Comparison of ENCODE assay signal across 17 mouse cellular contexts in the genomic region with DNA sequence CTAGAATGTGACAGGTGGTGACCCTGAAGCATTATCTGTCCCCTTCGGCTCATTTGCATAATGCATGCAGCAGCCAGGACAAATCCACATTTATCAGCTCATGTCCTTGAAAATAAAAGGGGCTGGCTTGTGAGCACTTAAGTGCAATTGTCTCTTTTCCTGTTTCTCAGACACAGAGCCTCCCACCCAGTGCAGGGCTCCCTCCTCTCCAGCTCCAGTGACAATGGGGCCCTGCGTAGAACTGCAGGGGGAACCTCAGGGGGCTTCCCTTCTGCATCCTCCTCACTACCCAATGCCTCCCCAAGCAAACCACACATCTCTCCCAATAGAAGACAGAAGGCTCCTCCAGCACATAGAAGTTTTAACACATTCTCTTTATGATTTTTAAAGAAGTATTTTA. TPM values are rescaled to one million over a fixed set of nuclear protein-coding genes. Genes with fewer than 3 reads are reported as not detected.
A peak's percentile ranks its signal among the peaks of the same experiment; 100 is the strongest.
DNase-seq lines count a peak whose midpoint lies in the region; ATAC-seq lines count a peak whose summit lies in the region.
"Had no signal": no experiment of that assay in that cellular context is flagged by ENCODE, and none has a peak within 500 bp of the region (broad histone marks: within the 10 kb centered on the region; RNA-seq: fewer than 3 reads in every experiment).

No protein-coding gene starts in this region.

- peak; percentile 37 for DNase-seq in neural tube, embryonic 11.5 days (ENCODE audit: low spot score)
- no peak for DNase-seq in neural tube, embryonic 10.5 days (ENCODE audit: extremely low spot score, low spot score)
- DNase-seq in frontal cortex, postnatal 25 days (ENCODE audit: low spot score in 2 of 2): no peak
- DNase-seq in frontal cortex, postnatal 36 days (ENCODE audit: low spot score in 2 of 2): no peak
- DNase-seq: adrenal gland, adult 2 months; cerebellum, postnatal 25 days; heart, postnatal 14 days; layer of hippocampus, postnatal 36 days; left cerebral cortex, postnatal 4 days; lung, adult 18-20 months had no signal

- no peak for ATAC-seq in neural tube, embryonic 11.5 days (ENCODE audit: insufficient read depth, low FRiP score, low TSS enrichment)
- peak; percentile 35; the same call in 1 of the 2 replicates for ATAC-seq in hindbrain, embryonic 15.5 days (ENCODE audit: low FRiP score, low read depth)
- ATAC-seq in midbrain, embryonic 15.5 days (replicated peaks): no peak
- ATAC-seq in heart, embryonic 12.5 days (ENCODE audit: insufficient number of reproducible peaks, low FRiP score): no peak

- H3K4me1 ChIP-seq in neural tube, embryonic 11.5 days (ENCODE audit: control insufficient read depth, insufficient read depth, low read length): no peaks in the 10 kb centered on the region; the same call in 1 of the 2 replicates
- peaks cover 10% of the 10 kb centered on the region for H3K4me1 ChIP-seq in hindbrain, embryonic 15.5 days (replicated peaks)
- peaks cover 15% of the 10 kb centered on the region for H3K4me1 ChIP-seq in midbrain, embryonic 15.5 days
- H3K4me1 ChIP-seq in heart, embryonic 12.5 days (replicated peaks): no peaks in the 10 kb centered on the region
- H3K4me1 ChIP-seq: heart, embryonic 10.5 days; kidney, embryonic 15.5 days had no signal

- no peak overlapping the region for H3K9ac ChIP-seq in neural tube, embryonic 11.5 days (ENCODE audit: low read length)
- no peak overlapping the region for H3K9ac ChIP-seq in hindbrain, embryonic 15.5 days
- no peak overlapping the region for H3K9ac ChIP-seq in midbrain, embryonic 15.5 days
- no peak overlapping the region for H3K9ac ChIP-seq in heart, embryonic 12.5 days
- H3K9ac ChIP-seq: kidney, embryonic 15.5 days had no signal

- no peaks in the 10 kb centered on the region for H3K9me3 ChIP-seq in neural tube, embryonic 11.5 days (ENCODE audit: control insufficient read depth, low read length)
- no peaks in the 10 kb centered on the region for H3K9me3 ChIP-seq in hindbrain, embryonic 15.5 days
- no peaks in the 10 kb centered on the region for H3K9me3 ChIP-seq in midbrain, embryonic 15.5 days
- peaks cover 4% of the 10 kb centered on the region; the same call in 1 of the 2 replicates for H3K9me3 ChIP-seq in heart, embryonic 12.5 days (replicated peaks)
- H3K9me3 ChIP-seq: heart, embryonic 10.5 days; kidney, embryonic 15.5 days had no signal

- H3K27me3 ChIP-seq in neural tube, embryonic 11.5 days (ENCODE audit: control insufficient read depth, insufficient read depth, low read length): no peaks in the 10 kb centered on the region
- no peaks in the 10 kb centered on the region for H3K27me3 ChIP-seq in hindbrain, embryonic 15.5 days
- no peaks in the 10 kb centered on the region for H3K27me3 ChIP-seq in midbrain, embryonic 15.5 days (replicated peaks)
- peaks cover 44% of the 10 kb centered on the region for H3K27me3 ChIP-seq in heart, embryonic 12.5 days (replicated peaks)

- H3K4me2 ChIP-seq in neural tube, embryonic 11.5 days (ENCODE audit: low read depth): no peak overlapping the region
- H3K4me2 ChIP-seq in hindbrain, embryonic 15.5 days: no peak overlapping the region
- H3K4me2 ChIP-seq in midbrain, embryonic 15.5 days: no peak overlapping the region
- H3K4me2 ChIP-seq in heart, embryonic 12.5 days: no peak overlapping the region
- H3K4me2 ChIP-seq: kidney, embryonic 15.5 days had no signal

- no peaks in the 10 kb centered on the region for H3K36me3 ChIP-seq in neural tube, embryonic 11.5 days (ENCODE audit: control insufficient read depth, insufficient read depth, low read length)
- no peaks in the 10 kb centered on the region for H3K36me3 ChIP-seq in hindbrain, embryonic 15.5 days
- no peaks in the 10 kb centered on the region for H3K36me3 ChIP-seq in midbrain, embryonic 15.5 days (replicated peaks)
- no peaks in the 10 kb centered on the region for H3K36me3 ChIP-seq in heart, embryonic 12.5 days
- H3K36me3 ChIP-seq: heart, embryonic 10.5 days; kidney, embryonic 15.5 days had no signal

- no peak overlapping the region for H3K27ac ChIP-seq in neural tube, embryonic 11.5 days (ENCODE audit: low read depth, low read length)
- peak overlapping the region; percentile 46 for H3K27ac ChIP-seq in hindbrain, embryonic 15.5 days (replicated peaks)
- H3K27ac ChIP-seq in midbrain, embryonic 15.5 days: peak overlapping the region; percentile 42; the same call in 1 of the 2 replicates
- no peak overlapping the region for H3K27ac ChIP-seq in heart, embryonic 12.5 days (ENCODE audit: poor library complexity, severe bottlenecking)
- H3K27ac ChIP-seq: heart, embryonic 10.5 days; kidney, embryonic 15.5 days had no signal

- no peak overlapping the region for H3K4me3 ChIP-seq in neural tube, embryonic 11.5 days (ENCODE audit: low read depth, low read length)
- no peak overlapping the region for H3K4me3 ChIP-seq in hindbrain, embryonic 15.5 days
- no peak overlapping the region for H3K4me3 ChIP-seq in midbrain, embryonic 15.5 days
- H3K4me3 ChIP-seq in heart, embryonic 12.5 days: no peak overlapping the region
- H3K4me3 ChIP-seq: heart, embryonic 10.5 days; kidney, embryonic 15.5 days had no signal

- 46% methylated on average over 2 of the region's 2 CpGs for WGBS in neural tube, embryonic 11.5 days
- WGBS in hindbrain, embryonic 15.5 days: 26% methylated on average over 2 of the region's 2 CpGs
- WGBS in midbrain, embryonic 15.5 days: 29% methylated on average over 2 of the region's 2 CpGs
- 65% methylated on average over 2 of the region's 2 CpGs for WGBS in heart, embryonic 12.5 days

RNA-seq across cellular contexts. Expression of a gene that starts 41.8 kb away (rescaled TPM):
- 0.46 and 0.80 TPM in 2 replicates for polyA plus RNA-seq in neural tube, embryonic 11.5 days (2014; fragmentation: Nextera tagmentation; extraction: Ambion mirVana)
- polyA plus RNA-seq in hindbrain, embryonic 15.5 days (2015; fragmentation: Nextera tagmentation; extraction: Ambion mirVana): 0.51 and 0.54 TPM in 2 replicates
- polyA plus RNA-seq in midbrain, embryonic 15.5 days (2015; fragmentation: Nextera tagmentation; extraction: Ambion mirVana): 0.74 and 1.1 TPM in 2 replicates
- 0.15 and 0.41 TPM in 2 replicates for polyA plus RNA-seq in heart, embryonic 12.5 days (2016; fragmentation: Nextera tagmentation; extraction: Ambion mirVana)
- polyA plus RNA-seq: liver, adult 2 months; urinary bladder, adult 2 months had no signal

RNA-seq across cellular contexts. Expression of a gene that starts 47.1 kb away (rescaled TPM):
- polyA plus RNA-seq in neural tube, embryonic 11.5 days (2014; fragmentation: Nextera tagmentation; extraction: Ambion mirVana): 0.23 and 0.48 TPM in 2 replicates
- polyA plus RNA-seq in hindbrain, embryonic 15.5 days (2015; fragmentation: Nextera tagmentation; extraction: Ambion mirVana): 1.7 and 2.0 TPM in 2 replicates
- polyA plus RNA-seq in midbrain, embryonic 15.5 days (2015; fragmentation: Nextera tagmentation; extraction: Ambion mirVana): 1.9 and 2.4 TPM in 2 replicates
- not detected in 2 replicates for polyA plus RNA-seq in heart, embryonic 12.5 days (2016; fragmentation: Nextera tagmentation; extraction: Ambion mirVana)
- polyA plus RNA-seq: adrenal gland, adult 2 months; liver, adult 2 months had no signal

RNA-seq across cellular contexts. Expression of a gene that starts 54.2 kb away (rescaled TPM):
- polyA plus RNA-seq in neural tube, embryonic 11.5 days (2014; fragmentation: Nextera tagmentation; extraction: Ambion mirVana): 0.84 and 1.0 TPM in 2 replicates
- 3.7 and 4.3 TPM in 2 replicates for polyA plus RNA-seq in hindbrain, embryonic 15.5 days (2015; fragmentation: Nextera tagmentation; extraction: Ambion mirVana)
- polyA plus RNA-seq in midbrain, embryonic 15.5 days (2015; fragmentation: Nextera tagmentation; extraction: Ambion mirVana): 4.3 and 4.7 TPM in 2 replicates
- 0.95 and 1.3 TPM in 2 replicates for polyA plus RNA-seq in heart, embryonic 12.5 days (2016; fragmentation: Nextera tagmentation; extraction: Ambion mirVana)

Comparison
In these comparisons a context has a peak if more than half of its experiments do, and no peak if none do; other contexts are left out.
1. H3K27ac ChIP-seq: peak in hindbrain, embryonic 15.5 days (single experiment) and midbrain, embryonic 15.5 days (single experiment); none in neural tube, embryonic 11.5 days (single experiment) and heart, embryonic 12.5 days (single experiment).